Mouse (Mus musculus): ENCODE data around the gene Spata13. TPM values are rescaled to one million over a fixed set of nuclear protein-coding genes. Genes with fewer than 3 reads are reported as not detected.
A peak's percentile ranks its signal among the peaks of the same experiment; 100 is the strongest.

The Spata13 gene
- polyA plus RNA-seq, 1 experiment from 2014 or later: 50.1 TPM

GRCm38 (mm10) chr14:60732787-60733186, 99.0 kb downstream of the Spata13 start:
- WGBS: 30% methylated on average over 16 of the region's 16 CpGs
- H3K36me3 ChIP-seq: no peaks in the 10 kb centered on the region
- ATAC-seq (replicated peaks): no peak
- 0 out of 2 replicates have a peak overlapping the region, but pooled peaks have one; percentile 6 for H3K4me3 ChIP-seq
- peak overlapping the region; percentile 63; the same call in 1 of the 2 replicates for H3K27ac ChIP-seq (replicated peaks)
- no peaks in the 10 kb centered on the region for H3K9me3 ChIP-seq
- 0 out of 2 replicates have a peak overlapping the region, but pooled peaks have one; percentile 9 for H3K4me2 ChIP-seq (replicated peaks)
- H3K9ac ChIP-seq (replicated peaks): peak overlapping the region; percentile 33
- no peaks in the 10 kb centered on the region for H3K27me3 ChIP-seq
- peaks cover 50% of the 10 kb centered on the region for H3K4me1 ChIP-seq

DNA sequence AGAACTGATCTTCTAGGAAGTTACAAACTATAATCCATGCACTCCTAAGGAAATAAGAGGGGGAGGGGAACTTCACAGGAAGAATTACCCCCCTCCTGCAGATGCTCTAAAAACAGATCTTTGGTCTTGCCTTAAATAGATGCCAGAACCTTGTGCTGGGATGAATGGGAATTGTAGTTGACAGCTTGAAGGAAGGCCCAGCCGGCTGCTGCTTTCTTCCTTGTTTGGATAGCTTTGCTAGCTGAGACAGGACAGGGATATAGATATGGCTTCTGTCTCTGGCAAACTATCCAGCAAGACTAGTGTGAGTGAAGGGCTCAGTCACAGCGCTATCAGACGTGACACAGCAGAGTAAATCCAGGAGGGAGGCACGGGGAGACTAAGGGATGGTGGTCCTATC, 99.9 kb downstream of the Spata13 start:
- H3K4me1 ChIP-seq: peaks cover 58% of the 10 kb centered on the region
- H3K27ac ChIP-seq (replicated peaks): peak overlapping the region; percentile 63
- no peaks in the 10 kb centered on the region for H3K36me3 ChIP-seq
- no peaks in the 10 kb centered on the region for H3K27me3 ChIP-seq
- H3K4me3 ChIP-seq: no peak overlapping the region
- 0 out of 2 replicates have a peak, but pooled peaks have one; percentile 18 for ATAC-seq (replicated peaks)
- H3K9me3 ChIP-seq: no peaks in the 10 kb centered on the region
- 47% methylated on average over 4 of the region's 4 CpGs for WGBS
- no peak overlapping the region for H3K4me2 ChIP-seq (replicated peaks)
- H3K9ac ChIP-seq (replicated peaks): no peak overlapping the region

GRCm38 (mm10) chr14:60735206-60735605, 101.4 kb downstream of the Spata13 start:
- H3K9ac ChIP-seq (replicated peaks): no peak overlapping the region
- H3K27me3 ChIP-seq: no peaks in the 10 kb centered on the region
- no peaks in the 10 kb centered on the region for H3K9me3 ChIP-seq
- H3K27ac ChIP-seq (replicated peaks): no peak overlapping the region
- H3K4me1 ChIP-seq: peaks cover 69% of the 10 kb centered on the region
- no peak overlapping the region for H3K4me2 ChIP-seq (replicated peaks)
- 39% methylated on average over 5 of the region's 5 CpGs for WGBS
- H3K4me3 ChIP-seq: no peak overlapping the region
- no peaks in the 10 kb centered on the region for H3K36me3 ChIP-seq
- ATAC-seq (replicated peaks): no peak

GRCm38 (mm10) chr14:60735848-60736547, 102.2 kb downstream of the Spata13 start:
- H3K36me3 ChIP-seq: no peaks in the 10 kb centered on the region
- no peak overlapping the region for H3K4me3 ChIP-seq
- peak overlapping the region; percentile 71 for H3K27ac ChIP-seq (replicated peaks)
- H3K9me3 ChIP-seq: no peaks in the 10 kb centered on the region
- no peaks in the 10 kb centered on the region for H3K27me3 ChIP-seq
- H3K9ac ChIP-seq (replicated peaks): no peak overlapping the region
- 53% methylated on average over 13 of the region's 13 CpGs for WGBS
- peaks cover 76% of the 10 kb centered on the region for H3K4me1 ChIP-seq
- ATAC-seq (replicated peaks): no peak
- H3K4me2 ChIP-seq (replicated peaks): no peak overlapping the region

DNA sequence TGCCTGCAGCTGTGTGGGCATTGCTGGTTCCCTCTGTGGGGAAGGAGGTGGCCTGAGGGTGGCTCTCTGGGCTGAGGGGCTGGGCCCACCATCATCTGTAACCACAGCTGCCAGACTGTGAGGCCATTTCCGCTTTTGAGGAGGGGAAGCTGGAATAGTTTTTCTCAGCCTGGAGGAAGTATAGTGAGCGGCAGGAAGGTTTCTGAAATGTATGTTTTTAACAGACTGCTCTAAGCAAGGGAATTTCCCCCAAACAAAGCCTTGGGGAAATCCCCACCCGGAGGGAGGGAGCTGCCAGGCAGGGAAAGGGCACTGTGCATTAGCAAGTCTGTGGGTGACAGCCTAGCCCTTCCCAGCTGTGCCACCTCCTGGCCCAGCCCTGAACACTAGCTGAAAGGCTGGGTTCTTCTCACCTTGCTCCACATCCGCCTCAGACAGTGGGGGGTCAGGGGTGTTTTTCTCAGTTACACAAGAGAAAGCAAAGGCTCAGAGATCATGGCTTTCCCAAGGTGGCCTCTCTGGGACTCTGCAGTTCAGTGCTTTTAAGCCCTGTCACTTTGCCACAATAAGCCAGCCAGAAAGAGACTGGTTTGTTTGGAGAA, 102.9 kb downstream of the Spata13 start:
- H3K4me2 ChIP-seq (replicated peaks): no peak overlapping the region
- no peaks in the 10 kb centered on the region for H3K9me3 ChIP-seq
- no peak overlapping the region for H3K4me3 ChIP-seq
- H3K27ac ChIP-seq (replicated peaks): peak overlapping the region; percentile 71
- H3K36me3 ChIP-seq: no peaks in the 10 kb centered on the region
- peaks cover 83% of the 10 kb centered on the region for H3K4me1 ChIP-seq
- no peak overlapping the region for H3K9ac ChIP-seq (replicated peaks)
- peak; percentile 15; the same call in 1 of the 2 replicates for ATAC-seq (replicated peaks)
- H3K27me3 ChIP-seq: no peaks in the 10 kb centered on the region
- WGBS: 5% methylated on average over 4 of the region's 4 CpGs

DNA sequence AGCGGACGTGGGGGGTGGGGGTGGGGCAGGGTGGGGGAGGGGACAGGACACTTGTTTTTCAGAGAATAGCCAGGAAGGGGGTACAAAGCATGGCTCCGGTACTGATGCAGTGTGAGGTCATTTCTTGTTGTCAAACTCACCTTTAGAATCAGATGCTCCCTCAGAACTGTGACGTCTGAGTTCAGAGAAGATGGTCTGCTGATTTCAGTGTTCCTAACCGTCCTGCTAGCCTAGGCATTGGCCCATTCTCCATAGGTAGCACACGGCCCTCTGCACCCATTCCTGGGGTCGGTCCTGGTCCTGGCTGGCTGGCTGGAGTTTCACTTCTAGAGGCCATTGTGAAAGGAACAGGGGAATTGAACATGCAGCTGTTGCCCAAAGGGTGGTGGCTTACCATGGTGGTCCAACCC, 103.4 kb downstream of the Spata13 start:
- WGBS: 10% methylated on average over 7 of the region's 7 CpGs
- H3K4me1 ChIP-seq: peaks cover 85% of the 10 kb centered on the region
- no peak overlapping the region for H3K9ac ChIP-seq (replicated peaks)
- no peak overlapping the region for H3K4me3 ChIP-seq
- no peaks in the 10 kb centered on the region for H3K36me3 ChIP-seq
- no peak overlapping the region for H3K4me2 ChIP-seq (replicated peaks)
- ATAC-seq (replicated peaks): no peak
- H3K27me3 ChIP-seq: no peaks in the 10 kb centered on the region
- peak overlapping the region; percentile 71; the same call in 1 of the 2 replicates for H3K27ac ChIP-seq (replicated peaks)
- no peaks in the 10 kb centered on the region for H3K9me3 ChIP-seq

- Histone ChIP-seq H3K36me3 (no peaks in the 10 kb centered on the region), H3K9ac (replicated peaks) (no peak overlapping the region), H3K4me2 (replicated peaks) (no peak overlapping the region), H3K9me3 (no peaks in the 10 kb centered on the region), H3K27ac (replicated peaks) (peak overlapping the region; percentile 50; the same call in 1 of the 2 replicates), H3K4me1 (peaks cover 76% of the 10 kb centered on the region), H3K27me3 (no peaks in the 10 kb centered on the region), H3K4me3 (no peak overlapping the region)
- WGBS: 60% methylated on average over 10 of the region's 10 CpGs
- ATAC-seq (replicated peaks): no peak
Observed at GRCm38 (mm10) chr14:60738434-60738938, 104.7 kb downstream of the Spata13 start.

DNA sequence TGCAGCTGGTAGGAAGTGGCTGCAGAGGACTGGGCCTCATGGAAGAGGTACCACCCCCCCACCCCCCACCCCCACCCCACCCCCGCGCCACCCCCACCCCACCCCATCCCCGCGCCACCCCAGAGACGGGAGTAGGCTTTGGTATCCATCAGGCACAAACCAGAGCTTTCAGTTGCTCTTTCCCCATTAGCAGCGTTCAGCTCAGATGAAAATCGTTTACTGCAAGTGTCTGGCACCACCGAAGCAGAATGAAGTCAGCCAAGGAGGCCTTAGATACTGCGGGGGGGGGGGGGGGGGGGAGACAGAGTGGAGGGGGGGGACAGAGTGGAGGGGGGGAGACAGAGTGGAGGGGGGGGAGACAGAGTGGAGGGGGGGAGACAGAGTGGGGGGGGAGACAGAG, 105.4 kb downstream of the Spata13 start:
- WGBS: 18% methylated on average over 4 of the region's 9 CpGs
- peak overlapping the region; percentile 74 for H3K27ac ChIP-seq (replicated peaks)
- no peaks in the 10 kb centered on the region for H3K27me3 ChIP-seq
- H3K9ac ChIP-seq (replicated peaks): no peak overlapping the region
- no peaks in the 10 kb centered on the region for H3K36me3 ChIP-seq
- no peak overlapping the region for H3K4me3 ChIP-seq
- no peak overlapping the region for H3K4me2 ChIP-seq (replicated peaks)
- peaks cover 70% of the 10 kb centered on the region for H3K4me1 ChIP-seq
- ATAC-seq (replicated peaks): 0 out of 2 replicates have a peak, but pooled peaks have one; percentile 35
- H3K9me3 ChIP-seq: no peaks in the 10 kb centered on the region

DNA sequence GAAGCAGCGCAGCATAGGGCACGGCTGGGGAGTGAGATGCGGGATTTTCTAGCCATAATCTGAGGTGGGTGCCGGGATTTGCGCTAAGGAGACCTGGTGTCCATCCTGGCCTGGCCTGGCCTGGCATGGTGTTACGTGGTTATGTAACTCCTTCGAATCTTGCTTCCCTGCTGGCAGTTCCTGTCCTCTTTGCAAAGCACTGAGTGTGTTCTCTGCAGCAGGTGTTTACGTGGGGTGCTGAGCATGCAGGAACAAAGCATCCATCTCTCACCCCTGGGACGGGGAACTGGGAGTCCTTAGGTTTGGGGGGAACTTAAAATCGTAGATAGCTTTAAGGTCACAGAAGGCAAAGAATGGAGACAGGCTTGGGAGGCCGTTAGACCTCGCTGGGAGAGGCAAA, 105.8 kb downstream of the Spata13 start:
- H3K4me1 ChIP-seq: peaks cover 68% of the 10 kb centered on the region
- H3K9me3 ChIP-seq: no peaks in the 10 kb centered on the region
- no peak overlapping the region for H3K9ac ChIP-seq (replicated peaks)
- ATAC-seq (replicated peaks): no peak
- peak overlapping the region; percentile 74 for H3K27ac ChIP-seq (replicated peaks)
- H3K27me3 ChIP-seq: no peaks in the 10 kb centered on the region
- WGBS: 57% methylated on average over 12 of the region's 12 CpGs
- no peaks in the 10 kb centered on the region for H3K36me3 ChIP-seq
- H3K4me3 ChIP-seq: no peak overlapping the region
- no peak overlapping the region for H3K4me2 ChIP-seq (replicated peaks)

- H3K9me3 ChIP-seq: no peaks in the 10 kb centered on the region
- H3K4me3 ChIP-seq: no peak overlapping the region
- WGBS: 80% methylated on average over 5 of the region's 5 CpGs
- ATAC-seq (replicated peaks): no peak
- peaks cover 63% of the 10 kb centered on the region for H3K4me1 ChIP-seq
- H3K36me3 ChIP-seq: no peaks in the 10 kb centered on the region
- no peak overlapping the region for H3K4me2 ChIP-seq (replicated peaks)
- H3K9ac ChIP-seq (replicated peaks): no peak overlapping the region
- H3K27me3 ChIP-seq: no peaks in the 10 kb centered on the region
- H3K27ac ChIP-seq (replicated peaks): peak overlapping the region; percentile 74
Observed at GRCm38 (mm10) chr14:60740507-60740906, 106.7 kb downstream of the Spata13 start.

GRCm38 (mm10) chr14:60741033-60741432, 107.2 kb downstream of the Spata13 start:
- Histone ChIP-seq H3K4me2 (replicated peaks) (no peak overlapping the region), H3K9me3 (no peaks in the 10 kb centered on the region), H3K27me3 (no peaks in the 10 kb centered on the region), H3K4me1 (peaks cover 58% of the 10 kb centered on the region), H3K4me3 (no peak overlapping the region), H3K9ac (replicated peaks) (no peak overlapping the region), H3K27ac (replicated peaks) (peak overlapping the region; percentile 74), H3K36me3 (no peaks in the 10 kb centered on the region)
- ATAC-seq (replicated peaks): no peak
- 47% methylated on average over 8 of the region's 8 CpGs for WGBS

DNA sequence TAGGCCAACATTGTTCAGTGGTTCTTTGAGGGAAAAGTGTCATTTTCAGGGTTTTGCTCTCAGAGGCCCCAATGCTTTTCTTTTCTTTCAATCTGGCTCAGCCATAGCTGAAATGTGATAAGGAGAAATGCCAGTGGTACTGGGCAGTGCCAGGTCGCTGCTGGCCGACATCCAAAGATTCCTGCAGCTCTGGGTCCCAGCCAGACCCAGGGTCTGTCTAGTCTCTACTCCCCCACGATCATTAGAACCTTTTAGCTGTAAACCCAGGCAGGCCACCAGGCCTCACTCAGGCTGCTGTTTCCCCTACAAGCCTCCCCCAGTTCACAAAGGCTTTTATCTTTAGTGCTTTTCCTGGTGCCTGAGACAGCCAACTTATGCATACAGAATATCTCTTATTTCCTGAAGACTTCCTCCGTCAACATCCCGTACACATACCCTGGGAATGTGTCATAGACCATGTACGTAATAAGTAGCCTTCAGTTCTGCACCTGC, 107.7 kb downstream of the Spata13 start:
- Histone ChIP-seq H3K27me3 (no peaks in the 10 kb centered on the region), H3K4me3 (no peak overlapping the region), H3K4me2 (replicated peaks) (no peak overlapping the region), H3K9ac (replicated peaks) (no peak overlapping the region), H3K9me3 (no peaks in the 10 kb centered on the region), H3K27ac (replicated peaks) (peak overlapping the region; percentile 74), H3K4me1 (peaks cover 53% of the 10 kb centered on the region), H3K36me3 (0 out of 2 replicates have a peak, but pooled peaks cover 4% of the 10 kb centered on the region)
- peak; percentile 44 for ATAC-seq (replicated peaks)
- 38% methylated on average over 6 of the region's 6 CpGs for WGBS

Data from forebrain, embryonic 15.5 days (tissue).